Mouse (Mus musculus) hindbrain, postnatal 0 days (tissue): ENCODE results near the gene Pitpnm2. TPM values are rescaled to one million over a fixed set of nuclear protein-coding genes. Genes with fewer than 3 reads are reported as not detected.

Experiments
- ATAC-seq: fragments of 200-750 bp; cut with Nextera tagmentation; 2 replicates; pipeline ENCODE4 v1.8.0; 2017; ENCODE audit warnings: mild to moderate bottlenecking, moderate TSS enrichment, moderate library complexity
- DNase-seq: peaks from one replicate; pipeline ENCODE4 v3.0.0-alpha.2; 2015; ENCODE audit warnings: low spot score
- H3K27ac ChIP-seq: fragments of 300-500 bp; sonication (generic); 2 replicates; pipeline ENCODE4 v1.5.1; 2014; ENCODE audit warnings: mild to moderate bottlenecking
- H3K27me3 ChIP-seq: fragments of 300-500 bp; sonication (generic); 2 replicates; pipeline ENCODE4 v1.6.1; 2014; ENCODE audit warnings: low read length, mixed read lengths; ENCODE audit not compliant: insufficient read depth
- H3K36me3 ChIP-seq: fragments of 300-500 bp; sonication (generic); 2 replicates; pipeline ENCODE4 v1.6.1; 2014; ENCODE audit warnings: low read length, mixed read lengths; ENCODE audit not compliant: insufficient read depth
- H3K4me1 ChIP-seq: fragments of 300-500 bp; sonication (generic); 2 replicates; pipeline ENCODE4 v1.6.1; 2014; ENCODE audit warnings: antibody characterized with exemption, low read length, mixed read lengths; ENCODE audit not compliant: insufficient read depth
- H3K4me2 ChIP-seq: fragments of 300-500 bp; sonication (generic); 2 replicates; pipeline ENCODE4 v1.6.1; 2014; ENCODE audit warnings: low read depth, mild to moderate bottlenecking, low read length, moderate library complexity, mixed read lengths
- H3K4me3 ChIP-seq: fragments of 300-500 bp; sonication (generic); 2 replicates; pipeline ENCODE4 v1.5.1; 2014; ENCODE audit warnings: low read length
- H3K9ac ChIP-seq: fragments of 300-500 bp; sonication (generic); replicated peaks from 2 replicates; pipeline ENCODE4 v1.6.1; 2014; ENCODE audit warnings: mild to moderate bottlenecking, low read length, moderate library complexity, mixed read lengths
- H3K9me3 ChIP-seq: fragments of 300-500 bp; sonication (generic); 2 replicates; pipeline ENCODE4 v1.6.1; 2016; ENCODE audit warnings: low read length, mixed read lengths
- CTCF ChIP-seq: IDR thresholded peaks from 2 replicates; pipeline ENCODE4 v1.5.1; 2016; ENCODE audit warnings: antibody characterized with exemption, control low read depth, low read depth
- WGBS: fragments of 180-500 bp; shearing (Covaris S2); extraction: QIAGEN DNeasy Blood & Tissue Kit; methylation state at CpG from one replicate; pipeline ENCODE4 v1.1.7; 2014; 5-methylcytosine and 5-hydroxymethylcytosine counted together
- polyA plus RNA-seq: library from polyadenylated mRNA; unstranded; fragments of >200 nt; fragmentation: Nextera tagmentation; extraction: Ambion mirVana; gene quantifications from 2 replicates; pipeline ENCODE4 v1.2.1, GENCODE M21; 2015
- total RNA-seq: library from RNA; depleted of rRNA; stranded (reverse); fragments of >200 nt; gene quantifications from 2 replicates; pipeline ENCODE4 v1.2.3, GENCODE M21; 2014

Pitpnm2 gene
- total and polyA plus RNA-seq, 2 experiments from 2014 or later = 7.6 to 43.9 TPM

DNA sequence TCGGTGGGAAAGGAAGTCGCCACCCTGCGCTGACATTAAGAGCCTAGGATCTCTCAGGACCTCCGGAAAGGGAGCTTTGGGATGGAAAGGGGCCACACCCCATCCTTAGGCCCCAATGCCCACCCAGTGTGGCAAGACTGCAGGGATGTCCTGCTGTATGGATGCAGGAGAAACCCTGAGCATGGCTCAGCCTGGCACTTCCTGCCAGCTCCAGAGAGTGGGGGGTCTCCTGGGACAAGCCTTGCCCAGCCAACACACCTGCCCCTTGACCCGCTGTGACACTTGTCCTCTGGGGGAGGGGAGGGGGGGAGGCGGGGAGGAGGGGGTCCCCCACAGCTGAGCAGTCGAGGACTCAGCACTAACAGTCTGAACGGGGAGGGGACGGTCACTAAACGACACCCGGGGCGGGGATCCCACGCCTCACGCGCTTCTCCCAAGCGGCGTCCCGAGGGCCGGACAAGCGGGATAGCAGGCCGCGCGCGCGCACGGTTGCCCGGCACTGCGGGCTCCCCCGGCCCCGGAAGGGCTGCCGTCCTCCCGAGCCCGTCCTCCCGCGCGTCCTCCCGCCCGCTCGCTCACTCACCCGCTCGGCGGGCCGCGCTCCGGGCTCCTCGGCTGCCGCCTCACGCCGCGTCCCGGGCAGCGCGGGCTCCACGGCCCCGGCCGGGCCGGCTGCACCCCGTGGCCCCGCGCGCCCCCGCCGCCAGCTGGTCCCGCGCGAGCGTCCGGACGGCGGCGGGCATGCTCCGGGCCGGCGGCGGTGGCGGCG lies 531 bp downstream of the Pitpnm2 start:
- Histone ChIP-seq H3K9ac (peak overlapping the region; percentile 76), H3K36me3 (no peaks in the 10 kb centered on the region; the same call in 1 of the 2 replicates), H3K27ac (peak overlapping the region; percentile 71), H3K27me3 (no peaks in the 10 kb centered on the region), H3K4me1 (peaks cover 17% of the 10 kb centered on the region; the same call in 1 of the 2 replicates), H3K4me3 (peak overlapping the region; percentile 74), H3K4me2 (peak overlapping the region; percentile 87), H3K9me3 (no peaks in the 10 kb centered on the region)
- TF ChIP-seq CTCF = no peak
- 1% methylated on average over 53 of the region's 77 CpGs for WGBS
- DNase-seq = peak; percentile 58
- ATAC-seq = peak; percentile 71

DNA sequence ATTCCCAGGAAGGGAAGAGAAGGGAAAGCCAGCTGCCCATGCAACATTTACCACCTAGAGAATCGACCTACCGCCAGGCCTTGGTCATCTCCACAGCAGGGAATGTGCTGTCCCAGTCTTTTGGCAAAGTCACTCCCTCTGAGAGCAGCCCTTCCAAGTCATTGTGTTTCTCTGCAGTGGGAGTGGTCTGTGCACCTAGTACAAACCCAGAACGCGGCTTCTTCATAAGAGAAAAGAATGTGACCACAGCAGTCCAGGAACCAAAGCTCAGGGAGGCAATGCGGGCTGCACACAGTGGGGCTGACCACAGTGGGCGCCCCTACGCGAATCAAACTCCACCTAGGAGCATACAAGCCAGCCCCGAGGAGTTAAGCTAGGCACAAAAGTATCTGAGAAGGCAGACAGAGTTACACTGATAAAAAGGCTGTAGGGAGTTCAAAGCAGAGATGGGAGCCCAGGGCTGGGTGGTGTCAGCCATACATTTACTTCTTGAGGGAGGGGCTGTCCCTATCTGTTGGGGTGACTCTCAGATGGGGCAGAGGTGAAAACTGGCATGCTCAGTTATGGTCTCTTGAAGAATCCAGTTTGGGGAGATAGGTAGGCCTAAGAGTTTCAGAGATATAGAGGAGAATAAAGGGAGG lies 1.5 kb downstream of the Pitpnm2 start:
- ATAC-seq (no peak), DNase-seq (no peak)
- Histone ChIP-seq H3K9ac (no peak overlapping the region), H3K36me3 (no peaks in the 10 kb centered on the region; the same call in 1 of the 2 replicates), H3K27ac (no peak overlapping the region; the same call in 1 of the 2 replicates), H3K4me1 (peaks cover 17% of the 10 kb centered on the region; the same call in 1 of the 2 replicates), H3K27me3 (no peaks in the 10 kb centered on the region), H3K9me3 (no peaks in the 10 kb centered on the region), H3K4me2 (peak overlapping the region; percentile 87), H3K4me3 (peak overlapping the region; percentile 74)
- 18% methylated on average over 9 of the region's 9 CpGs for WGBS
- no peak for TF ChIP-seq CTCF

DNA sequence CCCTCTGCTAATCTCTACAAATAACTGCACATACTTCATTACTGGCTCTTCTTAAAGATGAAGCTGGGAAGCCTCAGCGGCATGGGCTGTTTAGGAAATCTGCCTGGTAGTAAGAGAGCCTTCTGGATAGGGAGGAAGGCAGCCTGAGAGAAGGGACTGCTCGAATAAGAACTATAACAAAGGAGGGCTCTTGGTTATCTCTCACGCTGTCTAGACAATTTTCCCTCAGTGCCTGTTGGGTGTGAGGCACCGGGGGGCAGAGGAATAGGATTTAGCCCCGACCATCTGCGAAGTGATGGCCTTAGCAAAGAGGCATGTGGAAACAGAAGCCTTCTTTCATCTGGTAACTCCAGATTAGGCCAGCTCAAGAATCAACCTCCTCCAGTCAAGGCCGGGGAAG lies 2.3 kb downstream of the Pitpnm2 start:
- Histone ChIP-seq H3K4me3 (no peak overlapping the region), H3K4me1 (peaks cover 17% of the 10 kb centered on the region; the same call in 1 of the 2 replicates), H3K27ac (0 out of 2 replicates have a peak overlapping the region, but pooled peaks have one; percentile 3), H3K27me3 (no peaks in the 10 kb centered on the region), H3K4me2 (0 out of 2 replicates have a peak overlapping the region, but pooled peaks have one; percentile 23), H3K9me3 (no peaks in the 10 kb centered on the region), H3K36me3 (no peaks in the 10 kb centered on the region; the same call in 1 of the 2 replicates), H3K9ac (no peak overlapping the region)
- no peak for ATAC-seq
- DNase-seq = no peak
- WGBS = 39% methylated on average over 7 of the region's 7 CpGs
- TF ChIP-seq CTCF = no peak

GRCm38 (mm10) chr5:124244885-124245284 lies 4.7 kb downstream of the Pitpnm2 start:
- Histone ChIP-seq H3K9me3 (no peaks in the 10 kb centered on the region), H3K36me3 (no peaks in the 10 kb centered on the region; the same call in 1 of the 2 replicates), H3K27me3 (no peaks in the 10 kb centered on the region), H3K4me2 (no peak overlapping the region), H3K27ac (no peak overlapping the region), H3K4me1 (peaks cover 31% of the 10 kb centered on the region), H3K9ac (no peak overlapping the region), H3K4me3 (no peak overlapping the region)
- 90% methylated on average over 7 of the region's 7 CpGs for WGBS
- ATAC-seq = no peak
- no peak for DNase-seq
- no peak for TF ChIP-seq CTCF

DNA sequence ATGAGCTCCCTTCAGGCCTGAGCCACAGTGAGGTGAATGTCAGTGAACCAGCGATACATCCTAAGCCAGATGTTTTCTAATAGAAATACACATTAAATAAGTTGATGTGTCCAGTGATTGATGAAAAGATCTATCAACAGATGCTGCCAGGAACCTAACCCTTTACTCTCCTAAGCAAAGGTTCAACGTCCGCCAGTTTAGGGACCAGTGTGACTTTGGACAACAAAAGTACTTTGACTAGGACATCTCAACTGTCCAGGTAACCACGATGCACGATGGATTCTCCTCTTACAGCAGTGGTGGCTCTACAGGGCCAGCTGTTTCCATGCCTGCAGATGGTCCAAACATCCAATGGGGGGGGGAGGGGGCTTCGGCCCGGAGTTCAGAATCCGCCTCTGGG lies 5.1 kb downstream of the Pitpnm2 start:
- H3K27ac ChIP-seq = no peak overlapping the region
- no peak for ATAC-seq
- no peak overlapping the region for H3K9ac ChIP-seq
- H3K4me1 ChIP-seq = peaks cover 31% of the 10 kb centered on the region
- no peaks in the 10 kb centered on the region for H3K27me3 ChIP-seq
- 95% methylated on average over 8 of the region's 8 CpGs for WGBS
- no peak for DNase-seq
- H3K4me3 ChIP-seq = no peak overlapping the region
- no peak overlapping the region for H3K4me2 ChIP-seq
- no peaks in the 10 kb centered on the region; the same call in 1 of the 2 replicates for H3K36me3 ChIP-seq
- H3K9me3 ChIP-seq = no peaks in the 10 kb centered on the region
- no peak for TF ChIP-seq CTCF

DNA sequence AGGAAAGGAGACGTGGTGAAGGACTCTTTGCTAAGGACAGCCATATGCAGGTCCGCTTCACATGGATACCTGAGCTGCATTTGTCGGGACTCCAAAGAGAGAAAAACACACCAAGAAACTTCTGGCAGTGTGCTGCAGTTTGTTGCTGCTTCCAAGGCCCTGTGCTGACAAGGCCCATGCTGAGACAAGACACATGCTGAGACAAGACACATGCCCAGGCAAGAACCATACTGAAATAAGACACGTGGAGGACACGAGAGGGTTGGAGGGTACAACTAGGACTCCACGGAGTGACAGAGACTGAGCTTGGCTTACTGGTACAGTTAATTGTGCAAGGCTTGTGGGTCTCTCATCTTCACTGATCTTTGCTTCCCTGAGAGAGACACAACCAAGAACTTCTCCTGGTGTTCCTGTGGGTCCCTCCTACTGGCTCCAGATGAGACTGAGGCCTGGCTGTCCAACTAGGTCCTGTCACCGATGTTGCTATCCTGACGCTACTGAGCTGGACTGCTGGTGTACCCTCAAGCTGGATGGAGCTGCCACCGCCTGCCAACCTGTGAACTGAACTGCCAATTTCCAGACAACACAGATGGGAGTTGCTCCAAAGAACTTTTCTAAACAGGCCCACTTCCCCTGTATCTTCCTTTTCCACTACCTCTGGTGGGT lies 6.2 kb downstream of the Pitpnm2 start:
- Histone ChIP-seq H3K27ac (no peak overlapping the region), H3K9ac (no peak overlapping the region), H3K4me2 (no peak overlapping the region), H3K4me3 (no peak overlapping the region), H3K27me3 (no peaks in the 10 kb centered on the region), H3K9me3 (no peaks in the 10 kb centered on the region), H3K36me3 (no peaks in the 10 kb centered on the region; the same call in 1 of the 2 replicates), H3K4me1 (peaks cover 24% of the 10 kb centered on the region)
- DNase-seq (no peak), ATAC-seq (no peak)
- WGBS = 76% methylated on average over 9 of the region's 9 CpGs
- no peak for TF ChIP-seq CTCF
